Mouse (Mus musculus) testis, adult 2 months (tissue): Measurements from ENCODE around the gene Rabep1.

Source experiments
- CTCF ChIP-seq: fragments of 200-500 bp; IDR thresholded peaks from 2 replicates; pipeline ENCODE4 v1.5.1; 2012; ENCODE audit warnings: low read depth, mild to moderate bottlenecking, inconsistent platforms, low read length, moderate library complexity; ENCODE audit not compliant: control insufficient read depth, insufficient read depth, insufficient replicate concordance
- POLR2A ChIP-seq: fragments of 200-500 bp; IDR thresholded peaks from 2 replicates; pipeline ENCODE4 v1.6.1; 2012; ENCODE audit warnings: low read depth, mild to moderate bottlenecking, inconsistent platforms, low read length, moderate library complexity; ENCODE audit not compliant: control insufficient read depth

GRCm38 (mm10) chr11:70977293-70977692 lies 132.7 kb downstream of the Rabep1 start:
- no peak for TF ChIP-seq POLR2A
- no peak for TF ChIP-seq CTCF
